Mouse (Mus musculus): ENCODE results near the gene Pdap1.
"Not testable (repeated sequence)": the region's sequence is repeated elsewhere in the genome, so short reads cannot be mapped to it uniquely, and the experiment has no call there.

Pdap1 gene

DNA sequence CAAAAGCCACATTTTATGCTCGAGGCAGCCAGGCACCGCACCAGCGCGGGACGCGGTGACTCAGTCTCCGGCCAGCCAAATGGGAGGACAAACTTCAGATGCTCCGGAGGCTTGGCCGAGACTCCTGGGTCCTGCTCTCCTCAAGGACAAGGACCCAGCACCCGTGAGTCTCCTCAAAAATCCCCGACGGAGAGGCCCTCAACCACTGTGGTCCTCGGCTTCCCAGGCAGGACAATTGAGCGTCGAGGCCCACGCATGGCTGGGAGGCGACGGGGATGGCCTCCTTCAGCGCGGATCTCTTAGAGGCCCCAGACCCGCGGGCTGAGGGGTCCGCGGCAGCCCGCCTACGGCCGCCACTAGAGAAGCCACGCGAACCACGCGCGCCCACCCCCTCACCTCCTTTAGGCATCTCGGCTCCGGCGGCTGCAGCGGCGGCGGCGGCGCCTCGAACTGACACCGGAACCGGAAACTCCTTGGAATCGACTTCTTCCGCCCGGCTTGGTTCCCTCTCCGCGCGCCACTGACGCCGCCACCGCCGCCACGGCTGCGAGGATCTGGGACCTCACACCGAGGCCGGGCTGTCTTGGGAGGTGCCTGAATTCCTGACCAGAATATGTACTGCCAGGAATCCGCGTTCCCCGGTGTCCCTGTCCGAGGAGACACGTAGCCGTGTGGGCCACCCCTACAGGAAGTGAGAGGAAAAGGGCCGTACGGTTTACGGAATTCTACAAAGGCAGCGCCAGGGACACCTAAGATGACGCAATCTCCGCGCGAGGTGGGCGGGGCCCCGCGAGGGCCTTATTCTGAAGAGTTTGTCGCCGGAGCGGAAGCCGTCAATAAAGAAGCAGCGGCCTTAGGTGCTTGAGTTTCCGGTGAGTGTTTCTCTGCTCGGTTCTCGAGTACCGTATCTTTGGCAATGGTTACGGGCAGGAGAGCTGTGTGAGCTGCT, at the start of gene Pdap1, which contains the start of gene Bud31:
Gene Pdap1 (minus strand): TSS at position 668 of the 949 bp plus-strand sequence.
Gene Bud31 (plus strand): TSS at position 792 of the 949 bp plus-strand sequence.
- DNase-seq (ENCODE audit: low spot score): peak; percentile 98

DNA sequence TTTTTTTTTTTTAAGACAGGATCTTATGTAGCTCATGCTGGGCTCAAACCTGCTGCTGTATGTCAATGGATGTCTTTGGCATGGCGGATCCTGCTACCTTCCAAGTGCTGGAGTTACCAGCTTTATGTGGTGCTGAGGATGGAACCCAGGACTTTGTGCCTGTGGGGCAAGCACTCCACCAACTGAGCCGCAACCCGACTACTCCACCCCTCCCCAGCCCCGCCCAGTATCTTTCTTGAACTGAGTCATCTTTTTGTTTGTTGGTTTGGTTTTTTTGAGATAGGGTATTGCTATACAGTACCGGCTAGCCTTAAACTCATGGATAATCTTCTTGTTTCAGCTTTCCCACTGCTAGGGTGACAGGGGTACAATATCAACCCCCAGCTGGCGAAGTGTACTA, 49.4 kb upstream of the Pdap1 start:
- no peak for DNase-seq (ENCODE audit: low spot score)

DNA sequence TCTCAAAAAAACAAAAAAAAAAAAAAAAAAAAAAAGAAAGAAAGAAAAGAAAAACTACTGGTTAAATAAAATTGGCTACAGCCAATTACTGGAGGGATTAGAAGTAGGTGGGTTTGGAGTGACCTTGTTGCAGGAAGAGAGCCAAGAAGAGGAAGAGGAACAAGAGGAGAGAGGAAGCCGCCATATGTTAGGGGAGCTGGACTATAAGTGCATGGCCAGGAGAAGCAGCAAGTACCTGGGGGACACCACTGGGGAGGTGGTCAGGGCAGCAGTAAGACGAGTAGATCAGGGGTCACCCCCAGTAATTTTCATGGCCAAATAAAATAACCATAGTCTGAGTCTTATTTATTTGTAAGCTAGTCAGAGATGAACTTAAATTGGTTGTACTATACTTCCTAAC, 45.2 kb upstream of the Pdap1 start:
- DNase-seq (ENCODE audit: low spot score): no peak

DNA sequence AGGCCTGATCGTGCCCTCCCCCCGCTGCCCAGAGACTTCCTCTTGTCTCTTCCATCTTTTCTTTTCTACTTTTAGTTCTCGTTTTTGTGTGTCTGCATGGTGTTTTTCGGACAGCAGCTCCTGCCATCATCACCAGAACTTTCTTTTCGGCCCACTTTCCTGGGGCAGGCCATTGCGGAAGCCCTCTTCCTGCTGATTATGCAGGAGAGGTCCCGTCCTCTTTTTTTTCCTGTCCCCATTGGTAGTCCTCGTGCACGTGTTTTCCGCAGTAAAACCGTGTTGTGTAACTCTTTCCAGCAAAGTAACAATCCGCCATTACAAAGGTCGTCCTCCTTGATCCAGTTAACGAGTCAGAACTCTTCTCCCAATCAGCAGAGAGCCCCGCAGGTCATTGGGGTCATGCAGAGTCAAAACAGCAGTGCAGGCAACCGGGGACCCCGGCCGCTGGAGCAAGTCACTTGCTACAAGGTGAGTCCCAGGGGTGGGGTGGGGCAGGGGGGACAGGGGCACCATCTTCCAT, 38.5 kb upstream of the Pdap1 start:
- DNase-seq (ENCODE audit: low spot score): no peak

DNA sequence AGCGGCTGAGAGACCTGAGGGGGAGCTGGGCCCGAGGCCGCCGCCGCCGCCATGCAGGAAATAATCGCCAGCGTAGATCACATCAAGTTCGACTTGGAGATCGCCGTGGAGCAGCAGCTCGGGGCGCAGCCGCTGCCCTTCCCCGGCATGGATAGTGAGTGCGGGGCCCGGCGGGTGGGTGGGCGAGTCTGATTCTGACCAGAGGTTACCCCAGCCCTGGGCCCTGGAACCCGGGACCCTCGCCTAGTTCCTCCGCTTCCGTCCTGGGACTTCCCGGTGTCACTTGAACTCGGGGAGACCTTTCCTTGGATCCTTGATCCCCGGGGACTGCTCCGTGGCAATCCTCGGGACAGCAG, 27.2 kb upstream of the Pdap1 start:
- no peak for DNase-seq (ENCODE audit: low spot score)

DNA sequence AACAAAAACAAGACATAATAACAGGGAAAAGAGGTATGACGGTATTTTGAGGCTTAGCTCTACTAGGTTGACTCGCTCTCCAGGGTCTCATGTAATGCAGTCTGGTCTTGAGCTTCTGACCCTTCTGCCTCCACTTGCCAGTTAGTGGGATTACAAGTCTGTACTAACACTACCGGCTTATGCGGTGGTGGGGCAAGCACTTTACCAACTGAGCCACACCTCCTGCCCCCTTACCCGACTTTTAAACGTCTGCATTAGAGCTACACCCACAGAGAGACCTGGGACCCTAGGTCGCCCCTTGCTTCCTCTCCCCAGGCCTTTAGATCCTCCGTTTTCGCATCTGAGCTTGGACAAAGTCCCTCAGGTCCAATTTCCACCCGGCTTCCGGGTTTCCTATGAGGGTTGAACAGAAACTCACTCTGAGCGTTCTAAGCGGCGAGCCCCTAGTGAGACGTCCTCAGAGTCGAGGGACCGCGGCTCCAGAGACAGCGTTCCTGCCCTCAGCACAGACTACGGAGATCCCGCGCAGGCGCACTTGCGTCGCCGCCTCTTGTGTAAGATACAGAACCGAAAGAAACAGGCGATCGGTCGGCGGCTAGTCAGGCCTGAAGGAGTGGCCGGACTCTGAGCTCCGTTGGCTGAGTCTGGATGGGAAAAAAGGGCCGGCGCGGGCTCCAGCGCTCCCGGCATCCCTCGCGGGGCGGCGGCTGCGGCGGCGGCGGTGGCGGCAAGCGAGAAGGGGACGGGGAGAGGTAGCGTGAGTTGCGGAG, 26.7 kb upstream of the Pdap1 start, which contains the start of the genes Ptcd1 and Cpsf4:
Gene Ptcd1 (minus strand): TSS at position 573 of the 770 bp plus-strand sequence.
Gene Cpsf4 (plus strand): TSS at position 678 of the 770 bp plus-strand sequence.
- peak; percentile 93 for DNase-seq (ENCODE audit: low spot score)

DNA sequence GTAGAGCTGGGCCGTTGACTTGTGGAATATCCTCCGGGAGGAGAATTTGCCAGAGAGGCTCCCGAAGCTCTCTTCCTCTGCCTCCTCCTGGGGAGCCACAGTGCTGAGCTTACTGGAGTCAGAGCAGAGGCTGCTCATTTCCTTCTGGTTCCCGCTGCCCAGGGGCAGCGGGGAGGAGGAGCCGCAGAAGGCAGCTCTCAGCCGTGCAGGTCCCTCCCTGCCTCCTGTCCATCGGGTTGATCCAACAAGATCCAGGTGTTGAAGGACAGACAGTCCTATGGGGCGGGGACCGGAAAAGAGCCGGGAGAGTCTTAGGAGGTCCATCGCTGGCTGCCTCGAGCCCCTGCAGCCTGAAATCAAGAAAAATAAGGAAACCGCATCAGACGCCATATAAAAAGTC, 25.1 kb upstream of the Pdap1 start:
- DNase-seq (ENCODE audit: low spot score): no peak

DNA sequence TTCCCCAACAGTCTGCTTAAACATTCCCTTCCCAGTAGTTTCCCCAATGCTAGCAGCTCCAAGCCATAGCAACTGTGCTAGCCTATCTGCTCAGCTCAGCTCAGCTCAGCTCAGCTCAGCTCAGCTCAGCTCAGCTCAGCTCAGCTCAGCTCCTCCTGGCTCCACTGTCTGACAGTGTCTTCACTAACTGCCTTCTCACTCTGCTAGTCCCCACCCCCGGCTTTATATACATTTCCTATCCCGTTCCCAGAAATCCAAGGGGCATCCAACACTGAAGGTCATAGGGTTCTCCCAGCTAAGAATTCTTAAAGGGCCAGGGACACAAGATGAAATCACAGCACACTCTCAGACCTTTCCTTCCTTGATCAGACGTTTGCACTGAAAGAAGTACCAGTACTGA, 24.7 kb upstream of the Pdap1 start:
- no peak for DNase-seq (ENCODE audit: low spot score)

DNA sequence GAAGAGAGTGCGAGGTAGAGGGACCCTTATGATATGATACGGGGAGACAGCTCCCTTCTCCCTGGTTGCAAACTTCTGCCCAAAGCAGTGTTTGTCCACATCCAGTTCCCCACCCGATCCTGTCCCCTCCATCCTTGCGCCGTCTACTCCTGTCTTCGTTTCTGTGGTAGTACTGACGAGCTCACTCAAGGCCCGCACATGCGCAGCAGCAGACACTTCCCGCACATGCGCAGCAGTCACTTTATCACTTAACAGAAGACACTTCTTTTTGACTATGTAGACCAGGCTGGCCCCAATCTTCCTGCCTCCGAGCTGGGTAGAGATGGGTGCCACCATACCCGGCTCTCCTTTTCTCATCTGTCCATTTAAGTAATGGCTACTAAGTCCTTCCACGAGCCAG, 21.3 kb upstream of the Pdap1 start:
- DNase-seq (ENCODE audit: low spot score): no peak

DNA sequence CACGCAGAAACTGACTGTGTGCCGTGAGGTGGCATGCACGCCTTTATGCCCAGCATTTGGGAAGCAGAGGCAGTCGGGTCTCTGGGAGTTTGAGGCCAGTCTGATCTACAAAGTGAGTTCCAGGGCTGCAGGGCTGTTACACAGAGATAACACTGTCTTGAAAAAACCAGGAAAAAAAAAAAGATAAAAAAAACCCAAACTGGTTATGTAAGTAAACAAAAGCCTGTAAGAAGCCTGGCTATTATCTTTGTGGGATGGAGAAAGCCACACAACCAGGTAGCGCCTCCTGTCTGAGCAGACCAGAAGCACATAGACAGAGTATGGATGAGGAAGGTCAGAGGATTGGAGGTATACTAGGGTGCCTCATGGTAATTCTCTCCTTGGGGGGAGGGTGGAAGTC, 12.7 kb upstream of the Pdap1 start:
- DNase-seq (ENCODE audit: low spot score): no peak

DNA sequence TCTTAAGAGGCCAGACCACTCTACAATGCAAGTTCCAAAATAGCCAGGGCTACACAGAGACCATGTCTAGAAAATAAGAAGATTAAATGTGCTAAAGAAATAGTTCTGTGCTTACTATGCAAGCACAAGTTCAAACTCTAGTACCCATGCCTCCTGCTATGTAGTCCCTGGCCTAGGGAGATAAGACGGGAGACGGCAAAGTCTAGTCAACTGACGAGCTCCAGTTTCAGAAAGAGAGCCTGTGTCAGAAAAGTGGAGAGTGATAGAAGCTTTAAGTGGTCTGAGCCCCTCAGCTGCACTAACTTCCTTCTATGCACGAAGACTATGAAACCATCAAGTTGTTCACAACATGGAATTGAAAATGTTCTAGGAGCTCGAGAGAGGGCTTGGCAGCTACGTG, 9.3 kb upstream of the Pdap1 start:
- no peak for DNase-seq (ENCODE audit: low spot score)

DNA sequence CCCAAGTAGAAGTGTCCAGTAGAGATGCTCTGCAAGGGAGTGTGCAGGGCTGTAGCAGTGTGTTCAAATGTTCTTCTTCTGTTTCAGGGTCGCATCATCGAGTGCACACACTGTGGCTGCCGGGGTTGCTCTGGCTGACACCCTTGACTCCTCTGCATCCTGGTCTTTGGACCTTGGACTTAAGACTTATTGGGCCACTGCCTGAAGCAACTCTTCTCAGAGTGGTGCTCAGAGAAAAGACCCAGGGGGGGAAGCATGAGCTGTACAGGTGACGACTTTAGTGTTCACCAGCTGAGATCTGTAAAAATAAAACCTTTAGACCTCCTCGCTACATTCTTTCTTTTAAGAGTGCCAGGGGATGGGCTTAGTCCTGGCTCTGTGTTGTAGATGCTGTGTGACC, 7.7 kb upstream of the Pdap1 start:
- no peak for DNase-seq (ENCODE audit: low spot score)

DNA sequence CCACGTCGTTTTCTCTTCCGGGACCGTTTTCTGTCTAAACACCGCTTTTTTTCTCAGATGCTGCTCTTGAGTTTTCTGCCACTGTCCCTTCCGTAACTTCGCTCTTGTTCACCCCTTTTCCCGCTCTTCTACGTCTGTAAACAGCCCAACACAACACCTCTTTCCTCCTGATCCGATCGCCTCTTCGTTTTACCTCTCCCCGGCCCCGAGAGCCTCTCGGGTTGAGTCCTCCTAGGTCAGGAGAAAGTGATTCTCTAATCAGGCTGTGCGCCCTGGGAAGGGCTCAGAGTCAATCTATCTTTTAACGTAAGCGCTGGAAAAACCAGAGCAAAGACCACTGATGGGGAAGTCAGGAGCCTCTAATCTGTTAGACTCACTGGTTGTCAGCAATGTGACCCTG, 573 bp upstream of the Pdap1 start:
- DNase-seq (ENCODE audit: low spot score): no peak

DNA sequence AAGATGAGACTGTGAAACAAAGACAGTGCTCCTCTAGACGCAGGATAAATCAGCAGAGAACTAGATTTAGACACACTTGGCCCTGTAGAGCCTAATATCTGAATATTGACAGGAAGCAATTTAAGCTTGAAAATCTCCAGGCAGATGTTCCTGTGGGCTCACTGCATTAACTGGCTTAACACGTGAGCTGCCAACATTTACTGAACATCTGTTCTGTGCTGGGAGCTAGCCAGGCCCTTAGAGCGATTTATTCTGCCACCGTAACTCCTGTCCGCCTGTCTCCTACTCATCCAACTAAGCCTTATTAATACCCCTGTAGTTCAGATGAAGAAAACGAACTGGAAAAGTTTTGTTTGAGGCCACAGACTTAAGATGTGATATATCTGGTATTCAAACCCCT, 1.2 kb downstream of the Pdap1 start:
- DNase-seq (ENCODE audit: low spot score): no peak

DNA sequence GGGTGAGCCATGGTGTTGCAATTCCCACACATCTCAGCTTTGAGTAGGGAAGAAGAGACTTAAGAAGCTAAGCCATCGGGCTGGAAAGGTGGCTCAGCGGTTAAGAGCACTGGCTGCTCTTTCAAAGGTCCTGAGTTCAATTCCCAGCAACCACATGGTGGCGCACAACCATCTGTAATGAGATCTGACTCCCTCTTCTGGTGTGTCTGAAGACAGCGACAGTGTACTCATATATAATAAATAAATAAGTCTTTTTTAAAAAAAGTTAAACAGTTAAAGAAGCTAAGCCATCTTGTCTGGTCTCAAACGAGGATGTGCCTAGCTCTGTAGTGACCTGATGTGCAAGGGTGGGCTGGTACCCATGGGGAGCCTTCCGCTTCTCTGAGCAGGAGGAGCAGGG, 6.8 kb downstream of the Pdap1 start:
- not testable (repeated sequence) for DNase-seq (ENCODE audit: low spot score)

DNA sequence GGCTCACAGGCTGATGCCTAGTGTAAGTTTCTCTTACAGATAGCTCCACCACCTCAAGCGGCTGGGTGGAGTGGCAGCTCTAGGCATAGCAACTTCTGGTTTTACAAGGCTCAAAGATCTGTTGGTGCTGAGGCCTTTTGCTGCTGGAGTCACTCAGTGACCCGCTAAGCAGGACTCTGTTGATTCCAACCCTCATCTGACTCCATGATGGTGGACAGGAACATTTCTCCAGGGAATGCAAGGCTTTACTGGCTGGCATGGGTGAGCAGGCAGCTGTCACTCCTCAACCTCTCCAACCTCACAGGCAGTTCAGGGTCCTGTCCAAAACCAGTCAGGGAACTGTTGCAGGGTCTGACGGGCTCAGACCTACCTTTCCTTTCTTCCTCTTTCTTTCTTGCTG, 9.0 kb downstream of the Pdap1 start:
- no peak for DNase-seq (ENCODE audit: low spot score)

DNA sequence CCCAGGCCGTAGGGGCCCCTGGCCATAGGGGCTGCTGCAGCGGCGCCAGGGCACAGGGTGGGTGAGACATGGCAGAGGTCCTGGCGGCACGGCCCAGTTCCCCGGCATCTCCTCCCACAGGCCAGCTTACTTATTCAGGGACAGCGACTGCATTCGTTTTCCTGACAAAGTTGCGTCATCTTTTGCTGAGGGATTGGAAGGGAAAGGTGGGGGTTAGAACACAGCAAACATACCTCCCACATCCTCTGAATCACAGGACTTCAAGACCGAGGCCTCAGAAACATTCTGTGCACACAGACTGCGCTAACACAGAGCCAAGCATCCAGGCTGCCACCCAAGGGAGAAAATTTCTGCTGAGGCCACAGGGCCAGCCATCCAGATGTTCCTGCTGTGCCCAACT, 9.8 kb downstream of the Pdap1 start:
- no peak for DNase-seq (ENCODE audit: low spot score)

DNA sequence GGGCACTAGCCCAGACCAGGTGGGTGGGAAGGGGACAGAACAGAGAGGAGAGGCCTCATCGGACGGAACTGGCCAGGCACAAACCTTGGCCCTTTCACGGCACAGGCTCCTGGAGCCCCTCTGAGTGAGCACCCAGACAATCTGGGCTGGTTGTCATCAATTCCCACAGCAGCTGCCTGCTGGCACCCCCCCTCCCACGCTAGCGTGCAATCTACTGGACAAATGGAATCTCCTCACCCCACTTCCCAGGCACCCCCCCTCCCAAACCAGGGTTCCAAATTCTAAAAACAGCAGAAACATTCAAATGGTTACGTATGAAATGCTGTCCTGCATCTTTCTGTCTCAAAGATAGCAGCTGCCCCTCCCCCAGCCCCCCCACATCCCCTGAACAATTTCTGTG, 10.3 kb downstream of the Pdap1 start:
- DNase-seq (ENCODE audit: low spot score): not testable (repeated sequence)

DNA sequence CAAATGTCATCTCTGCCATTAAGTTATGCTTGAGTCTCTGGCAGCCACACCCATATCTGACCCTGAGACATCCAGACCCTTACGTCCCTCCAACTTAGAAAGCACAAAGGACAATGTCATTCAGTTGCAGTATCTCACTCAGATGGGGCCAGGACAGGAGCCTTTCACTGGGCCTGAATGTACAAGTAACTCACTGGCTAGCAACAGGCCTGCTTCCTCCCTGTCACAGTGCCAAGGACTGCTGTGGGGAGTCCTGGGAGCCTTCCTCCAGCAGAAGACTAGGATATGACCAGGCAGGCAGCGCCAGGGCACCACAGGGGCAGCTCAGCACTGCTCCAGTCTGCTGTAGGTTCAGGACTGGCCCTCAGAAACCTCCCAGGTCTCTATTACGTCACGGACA, 10.9 kb downstream of the Pdap1 start:
- DNase-seq (ENCODE audit: low spot score): no peak

DNA sequence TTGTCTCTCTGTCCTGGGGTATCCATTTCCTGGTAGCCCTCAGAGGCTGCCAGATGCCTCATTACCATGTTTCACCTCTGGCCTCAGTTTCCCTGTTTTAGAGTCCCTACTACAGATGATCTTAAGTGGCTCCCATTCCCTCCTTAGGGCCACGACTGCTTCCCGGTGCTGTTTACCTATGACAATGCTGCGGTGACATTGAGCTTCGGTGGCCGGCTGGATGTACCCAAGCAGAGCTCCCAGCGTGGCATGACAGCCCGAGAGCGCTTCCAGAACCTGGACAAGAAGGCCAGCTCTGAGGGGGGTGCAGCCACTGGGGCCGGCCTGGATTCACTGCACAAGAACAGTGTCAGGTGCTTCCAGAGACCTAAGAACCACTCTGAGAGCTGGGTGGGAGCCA, 13.5 kb downstream of the Pdap1 start:
- DNase-seq (ENCODE audit: low spot score): no peak

DNA sequence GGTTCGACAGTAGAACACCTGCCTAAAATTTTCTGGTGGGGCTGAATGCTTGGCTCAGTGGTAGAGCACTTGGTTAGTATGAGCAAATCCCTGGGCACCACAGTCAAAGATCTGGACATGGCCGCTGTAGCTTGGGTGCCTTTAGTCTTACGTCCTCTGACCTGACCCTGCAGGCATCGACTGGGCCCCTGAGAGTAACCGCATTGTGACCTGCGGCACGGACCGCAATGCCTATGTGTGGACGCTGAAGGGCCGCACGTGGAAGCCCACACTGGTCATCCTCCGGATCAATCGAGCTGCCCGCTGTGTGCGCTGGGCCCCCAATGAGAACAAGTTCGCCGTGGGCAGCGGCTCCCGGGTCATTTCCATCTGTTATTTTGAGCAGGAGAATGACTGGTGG, 16.6 kb downstream of the Pdap1 start:
- no peak for DNase-seq (ENCODE audit: low spot score)

DNA sequence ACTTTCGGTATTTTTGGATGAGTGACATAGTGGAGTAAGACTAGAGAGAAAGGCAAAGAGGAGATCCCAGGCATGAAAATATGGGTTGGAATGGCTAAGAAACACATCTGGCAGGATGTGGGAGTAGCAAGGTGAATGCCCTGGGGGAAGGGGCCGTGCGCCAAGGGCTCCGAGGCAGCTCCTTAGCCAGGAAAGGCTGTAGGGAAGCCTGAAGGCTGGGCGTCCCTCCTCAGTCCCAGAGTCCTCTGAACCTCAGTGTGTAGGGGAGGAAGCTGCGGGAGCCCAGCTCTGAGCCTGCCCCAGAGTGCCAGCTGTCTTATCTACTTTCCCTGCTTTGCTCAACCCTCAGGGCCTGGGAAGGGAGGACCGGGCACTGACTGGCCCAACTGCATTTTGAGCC, 19.1 kb downstream of the Pdap1 start:
- no peak for DNase-seq (ENCODE audit: low spot score)

DNA sequence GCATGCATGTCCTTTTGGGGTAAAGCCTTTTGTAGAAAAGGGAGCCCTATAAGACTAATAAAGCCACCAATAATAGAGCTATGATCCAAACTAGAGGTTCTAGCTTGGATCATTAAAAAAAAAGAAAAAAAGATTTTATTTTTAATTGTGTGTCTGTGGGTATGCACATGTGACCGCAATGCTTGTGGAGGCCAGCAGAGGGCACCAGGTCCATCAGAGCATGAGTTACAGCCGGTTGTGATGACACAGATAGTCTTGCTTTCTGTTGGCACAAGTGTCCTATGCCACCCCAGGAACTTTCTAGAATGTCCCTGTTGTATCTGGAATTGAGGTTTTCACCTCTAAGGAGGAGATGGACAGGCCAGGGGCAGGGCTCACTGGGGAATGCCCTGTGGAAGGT, 20.7 kb downstream of the Pdap1 start:
- no peak for DNase-seq (ENCODE audit: low spot score)

Measured in ovary, postnatal 10 days (tissue).